Mouse (Mus musculus): ENCODE measurements around the gene 2410015M20Rik. TPM values are rescaled to one million over a fixed set of nuclear protein-coding genes. Genes with fewer than 3 reads are reported as not detected.
A peak's percentile ranks its signal among the peaks of the same experiment; 100 is the strongest.
"Not testable (repeated sequence)": the region's sequence is repeated elsewhere in the genome, so short reads cannot be mapped to it uniquely, and the experiment has no call there.

2410015M20Rik gene
- total RNA-seq (2021), result 100 to 1,000 TPM; 137 to 141 TPM
- long read RNA-seq, experiment 1, transcript 2410015M20Rik-201 (4 exons, 755 nt), result major isoform, 96 of 100 reads
- long read RNA-seq, experiment 1, partial matches to known transcripts, result 2 of 100 reads
- long read RNA-seq, experiment 1, other reads (novel, unspliced or antisense), result 2 of 100 reads
- long read RNA-seq, experiment 2, transcript 2410015M20Rik-201 (4 exons, 755 nt), result major isoform, 107 of 114 reads
- long read RNA-seq, experiment 2, partial matches to known transcripts, result 1 of 114 reads
- long read RNA-seq, experiment 2, other reads (novel, unspliced or antisense), result 6 of 114 reads

GRCm38 (mm10) chr17:56609452-56610171 is at the start of gene 2410015M20Rik:
2410015M20Rik (minus strand) TSS chr17:56609771.
- peak; percentile 96 for DNase-seq (ENCODE audit: low spot score)

- no peak for DNase-seq (ENCODE audit: low spot score)
Observed at GRCm38 (mm10) chr17:56656171-56656570, 46.6 kb upstream of the 2410015M20Rik start.

GRCm38 (mm10) chr17:56655311-56655710 is 45.7 kb upstream of the 2410015M20Rik start:
- DNase-seq (ENCODE audit: low spot score), result no peak

- DNase-seq (ENCODE audit: low spot score), result no peak
Observed at GRCm38 (mm10) chr17:56654771-56655170, 45.2 kb upstream of the 2410015M20Rik start.

GRCm38 (mm10) chr17:56651801-56652200 is 42.2 kb upstream of the 2410015M20Rik start:
- DNase-seq (ENCODE audit: low spot score), result no peak

- no peak for DNase-seq (ENCODE audit: low spot score)
Observed at GRCm38 (mm10) chr17:56647546-56647945, 38.0 kb upstream of the 2410015M20Rik start.

GRCm38 (mm10) chr17:56643237-56643636 is 33.7 kb upstream of the 2410015M20Rik start:
- DNase-seq (ENCODE audit: low spot score), result no peak

- DNase-seq (ENCODE audit: low spot score), result no peak
Observed at GRCm38 (mm10) chr17:56634023-56634422, 24.5 kb upstream of the 2410015M20Rik start.

GRCm38 (mm10) chr17:56631807-56632206 is 22.2 kb upstream of the 2410015M20Rik start:
- no peak for DNase-seq (ENCODE audit: low spot score)

GRCm38 (mm10) chr17:56629800-56630781 is 20.5 kb upstream of the 2410015M20Rik start:
- not testable (repeated sequence) for DNase-seq (ENCODE audit: low spot score)

GRCm38 (mm10) chr17:56627530-56628277 is 18.1 kb upstream of the 2410015M20Rik start, which contains the start of gene Catsperd:
Catsperd (plus strand) TSS chr17:56628143.
- DNase-seq (ENCODE audit: low spot score), result no peak

- DNase-seq (ENCODE audit: low spot score), result peak; percentile 97
Observed at GRCm38 (mm10) chr17:56626754-56627470, 17.3 kb upstream of the 2410015M20Rik start, which contains the start of gene Lonp1. Lonp1 (minus strand) TSS chr17:56626887.

GRCm38 (mm10) chr17:56626260-56626659 is 16.7 kb upstream of the 2410015M20Rik start:
- DNase-seq (ENCODE audit: low spot score), result no peak

GRCm38 (mm10) chr17:56625495-56625894 is 15.9 kb upstream of the 2410015M20Rik start:
- no peak for DNase-seq (ENCODE audit: low spot score)

- DNase-seq (ENCODE audit: low spot score), result no peak
Observed at GRCm38 (mm10) chr17:56617628-56618027, 8.1 kb upstream of the 2410015M20Rik start.

GRCm38 (mm10) chr17:56616725-56617124 is 7.2 kb upstream of the 2410015M20Rik start:
- no peak for DNase-seq (ENCODE audit: low spot score)

GRCm38 (mm10) chr17:56615792-56616191 is 6.2 kb upstream of the 2410015M20Rik start:
- DNase-seq (ENCODE audit: low spot score), result no peak

GRCm38 (mm10) chr17:56615136-56615784 is 5.7 kb upstream of the 2410015M20Rik start:
- DNase-seq (ENCODE audit: low spot score), result no peak

GRCm38 (mm10) chr17:56614391-56615135 is 5.0 kb upstream of the 2410015M20Rik start:
- no peak for DNase-seq (ENCODE audit: low spot score)

All from gastrocnemius, adult 18-20 months (tissue).